Mouse (Mus musculus): ENCODE data around the gene Cenpn. TPM values are rescaled to one million over a fixed set of nuclear protein-coding genes. Genes with fewer than 3 reads are reported as not detected.

Cenpn gene
- total RNA-seq (2021): 1 to 10 TPM; 1.3 to 1.6 TPM

DNA sequence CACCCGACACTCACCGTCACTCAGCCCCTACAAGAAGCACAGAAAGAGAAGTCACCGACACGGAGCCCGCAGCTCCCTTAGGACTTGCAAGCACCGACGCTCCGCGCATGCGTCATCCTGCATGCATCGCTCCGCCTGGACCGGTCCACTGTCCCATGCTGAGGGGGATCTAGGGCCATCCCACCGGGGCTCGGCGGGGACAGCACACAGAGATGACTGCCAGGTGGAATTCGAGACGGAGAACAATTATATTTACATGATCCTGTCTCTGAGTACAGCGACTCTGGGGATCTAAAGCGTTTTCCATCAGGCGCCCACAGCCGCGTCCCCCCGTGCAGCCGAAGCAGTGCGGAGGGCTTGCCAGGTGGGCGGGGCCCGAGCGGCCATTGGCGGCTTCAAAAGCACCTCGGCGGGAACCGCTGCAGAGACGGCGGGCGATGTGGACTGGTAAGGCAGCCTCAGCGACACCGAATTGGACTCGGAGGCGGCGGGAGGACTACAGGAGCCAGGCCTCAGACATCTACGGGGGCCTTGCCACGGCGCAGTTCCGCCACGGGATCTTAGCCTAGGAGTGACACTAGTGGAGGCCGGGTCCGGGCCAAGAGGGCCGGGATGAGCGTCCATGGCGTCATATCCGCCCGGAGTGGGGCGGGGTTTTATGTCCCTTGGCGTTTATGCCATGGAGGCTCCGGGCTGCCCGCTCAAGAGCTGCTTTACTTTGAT is at the start of gene Cenpn, which contains the start of gene Cmc2:
TSS of gene Cenpn (plus strand) at position 394 of the 723 bp plus-strand sequence.
TSS of gene Cmc2 (minus strand) at position 119 of the 723 bp plus-strand sequence.
- DNase-seq (ENCODE audit: low spot score in 2 of 2): peak; percentile 90 to 91
- intact Hi-C loops (cut with DNase I): loop anchor here (2.0 to 5.0 kb wide), 2 partner anchors 57 to 71 kb away; partner anchors contain the start of genes 1700030J22Rik and Gcsh

GRCm38 (mm10) chr8:116872761-116873342 is 48.7 kb upstream of the Cenpn start:
- intact Hi-C loops (cut with DNase I): loop anchor here (2.0 kb wide), 2 partner anchors 254 to 392 kb away; no protein-coding TSS in a partner anchor
- peak in 1 of 2 experiments; percentile 45 for DNase-seq (ENCODE audit: low spot score in 2 of 2)

- intact Hi-C loops (cut with DNase I): loop anchor here (2.0 kb wide), 2 partner anchors 255 to 393 kb away; no protein-coding TSS in a partner anchor
- DNase-seq (ENCODE audit: low spot score in 2 of 2): no peak
Observed at GRCm38 (mm10) chr8:116873586-116873985, 47.9 kb upstream of the Cenpn start.

GRCm38 (mm10) chr8:116873986-116874385 is 47.5 kb upstream of the Cenpn start:
- DNase-seq (ENCODE audit: low spot score in 2 of 2): peak in 1 of 2 experiments; percentile 22
- intact Hi-C loops (cut with DNase I): loop anchor here (2.0 kb wide), 2 partner anchors 255 to 393 kb away; no protein-coding TSS in a partner anchor

- no peak for DNase-seq (ENCODE audit: low spot score in 2 of 2)
- intact Hi-C loops (cut with DNase I): no loop called here
Observed at GRCm38 (mm10) chr8:116875798-116876450, 45.6 kb upstream of the Cenpn start.

DNA sequence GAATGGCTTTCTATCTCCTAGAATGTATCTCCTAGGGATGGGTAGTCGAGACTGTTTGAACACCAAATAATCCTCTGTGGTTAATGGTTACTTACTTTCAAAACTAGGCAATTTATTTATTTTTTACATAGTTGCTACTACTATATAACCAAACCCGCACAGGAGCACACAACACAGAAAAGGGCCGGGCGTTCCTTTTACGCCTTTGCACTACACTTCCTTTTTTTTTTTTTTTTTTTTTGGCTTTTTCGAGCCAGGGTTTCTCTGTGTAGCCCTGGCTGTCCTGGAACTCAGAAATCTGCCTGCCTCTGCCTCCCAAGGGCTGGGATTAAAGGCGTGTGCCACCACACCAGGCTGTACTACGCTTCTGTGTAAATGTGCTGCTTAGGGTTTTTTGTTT is 40.1 kb upstream of the Cenpn start:
- intact Hi-C loops (cut with DNase I): no loop called here
- DNase-seq (ENCODE audit: low spot score in 2 of 2): no peak

DNA sequence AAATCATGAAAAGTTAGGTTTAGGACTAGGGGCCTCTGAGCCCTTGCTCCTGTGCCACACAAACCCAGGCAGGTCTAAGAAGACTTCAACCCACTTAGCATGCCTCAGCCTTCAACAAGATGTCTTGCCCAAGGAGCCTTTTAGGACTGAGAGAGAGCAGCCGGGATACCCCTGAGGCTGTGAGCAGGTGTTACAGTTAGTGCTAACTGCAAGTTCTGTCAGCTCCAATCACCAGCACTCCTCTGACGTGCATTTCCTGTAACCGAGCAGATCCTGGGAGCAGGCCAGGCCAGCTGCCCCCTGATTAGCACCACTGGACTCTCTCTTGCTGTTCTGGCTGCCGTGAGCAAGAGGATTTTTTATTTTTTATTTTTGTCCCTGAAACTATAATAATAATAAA is 33.7 kb upstream of the Cenpn start:
- DNase-seq (ENCODE audit: low spot score in 2 of 2): no peak
- intact Hi-C loops (cut with DNase I): no loop called here

DNA sequence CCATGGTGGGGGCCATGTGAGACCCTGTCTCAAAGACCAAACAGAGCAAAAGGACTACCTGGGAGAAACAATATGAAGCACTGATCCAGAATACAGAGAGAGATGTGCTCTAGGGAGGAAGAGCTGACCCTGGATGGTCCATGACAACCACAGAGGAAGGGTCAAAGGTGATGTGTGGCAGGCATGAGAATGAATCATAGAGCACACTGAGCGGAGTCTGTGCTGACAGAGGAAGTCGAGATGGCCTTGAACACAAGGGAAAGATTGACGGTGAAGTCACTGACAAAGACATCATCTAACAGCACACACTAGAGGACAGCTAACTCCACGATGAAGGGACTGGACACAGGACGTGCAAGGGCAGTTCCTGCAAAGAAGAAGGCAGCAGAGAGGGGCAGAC is 30.1 kb upstream of the Cenpn start:
- DNase-seq (ENCODE audit: low spot score in 2 of 2): no peak
- intact Hi-C loops (cut with DNase I): no loop called here

DNA sequence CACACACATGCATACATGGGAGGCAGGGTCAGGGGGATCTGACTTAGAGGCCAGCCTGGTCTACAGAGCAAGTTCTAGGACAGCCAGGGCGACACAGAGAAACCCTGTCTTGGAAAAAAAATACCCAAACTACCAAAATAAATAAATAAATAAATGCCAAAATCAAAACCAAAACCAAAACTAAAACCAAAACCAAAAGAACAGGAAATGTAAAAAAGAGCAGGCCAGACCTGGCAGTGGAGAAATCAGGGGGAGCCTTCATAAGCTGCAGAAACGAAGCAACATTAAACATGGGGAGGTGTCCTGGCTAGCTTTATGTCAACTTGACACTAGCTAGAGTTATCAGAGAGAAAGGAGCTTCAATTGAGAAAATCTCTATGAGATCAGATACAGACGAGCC is 29.4 kb upstream of the Cenpn start:
- intact Hi-C loops (cut with DNase I): no loop called here
- DNase-seq (ENCODE audit: low spot score in 2 of 2): no peak

DNA sequence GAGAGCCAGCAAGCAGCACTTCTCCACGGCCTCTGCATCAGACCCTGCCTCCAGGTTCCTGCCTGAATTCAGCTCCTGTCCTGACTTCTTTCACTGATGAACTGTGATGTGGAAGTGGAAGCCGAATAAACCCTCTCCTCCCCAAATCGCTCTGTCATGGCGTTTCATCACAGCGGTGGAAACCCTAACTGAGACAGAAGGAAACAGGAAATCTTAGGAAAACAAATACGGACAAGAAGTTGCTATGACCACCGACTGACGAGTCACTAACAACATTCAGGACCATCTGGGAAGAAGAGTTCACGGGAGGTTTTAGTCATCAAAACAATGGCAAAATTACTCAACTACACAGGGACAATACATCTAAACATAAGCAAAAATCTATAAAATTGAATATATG is 28.9 kb upstream of the Cenpn start:
- intact Hi-C loops (cut with DNase I): no loop called here
- DNase-seq (ENCODE audit: low spot score in 2 of 2): no peak

DNA sequence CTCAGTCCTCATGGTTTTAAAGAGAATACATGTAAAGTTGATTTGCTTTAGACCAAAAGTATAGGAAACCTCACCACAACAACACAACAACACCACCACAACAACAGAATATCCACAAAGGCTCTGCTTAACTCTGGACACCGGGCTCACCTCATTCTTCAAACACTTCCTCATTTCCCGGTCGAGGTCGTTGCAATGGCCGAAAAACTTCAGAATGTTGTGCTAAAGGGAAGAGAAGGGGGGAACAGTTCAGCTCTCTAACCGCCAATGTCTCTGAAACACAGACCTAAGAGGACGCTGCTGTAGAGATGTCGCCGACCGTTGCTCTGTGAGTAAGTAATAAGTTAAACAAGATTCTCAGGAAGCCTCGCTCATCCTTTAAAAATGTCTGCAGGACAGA is 27.6 kb upstream of the Cenpn start:
- intact Hi-C loops (cut with DNase I): no loop called here
- DNase-seq (ENCODE audit: low spot score in 2 of 2): no peak

- intact Hi-C loops (cut with DNase I): no loop called here
- DNase-seq (ENCODE audit: low spot score in 2 of 2): no peak
Observed at GRCm38 (mm10) chr8:116895521-116895920, 26.0 kb upstream of the Cenpn start.

- intact Hi-C loops (cut with DNase I): no loop called here
- DNase-seq (ENCODE audit: low spot score in 2 of 2): no peak
Observed at GRCm38 (mm10) chr8:116904736-116905135, 16.8 kb upstream of the Cenpn start.

- no peak for DNase-seq (ENCODE audit: low spot score in 2 of 2)
- intact Hi-C loops (cut with DNase I): no loop called here
Observed at GRCm38 (mm10) chr8:116905252-116905651, 16.3 kb upstream of the Cenpn start.

- DNase-seq (ENCODE audit: low spot score in 2 of 2): no peak
- intact Hi-C loops (cut with DNase I): no loop called here
Observed at GRCm38 (mm10) chr8:116905836-116906235, 15.7 kb upstream of the Cenpn start.

- intact Hi-C loops (cut with DNase I): loop anchor here (5.0 kb wide), 1 partner anchor 71 kb away; the partner anchor contains the start of gene Gcsh
- no peak for DNase-seq (ENCODE audit: low spot score in 2 of 2)
Observed at GRCm38 (mm10) chr8:116921005-116921336, 559 bp upstream of the Cenpn start.

- no peak for DNase-seq (ENCODE audit: low spot score in 2 of 2)
- intact Hi-C loops (cut with DNase I): loop anchor here (2.0 to 5.0 kb wide), 2 partner anchors 57 to 70 kb away; partner anchors contain the start of genes 1700030J22Rik and Gcsh
Observed at GRCm38 (mm10) chr8:116922060-116922757, 679 bp downstream of the Cenpn start.

GRCm38 (mm10) chr8:116923526-116923925 is 2.0 kb downstream of the Cenpn start:
- intact Hi-C loops (cut with DNase I): loop anchor here (2.0 to 5.0 kb wide), 2 partner anchors 55 to 69 kb away; partner anchors contain the start of genes 1700030J22Rik and Gcsh
- no peak for DNase-seq (ENCODE audit: low spot score in 2 of 2)

DNA sequence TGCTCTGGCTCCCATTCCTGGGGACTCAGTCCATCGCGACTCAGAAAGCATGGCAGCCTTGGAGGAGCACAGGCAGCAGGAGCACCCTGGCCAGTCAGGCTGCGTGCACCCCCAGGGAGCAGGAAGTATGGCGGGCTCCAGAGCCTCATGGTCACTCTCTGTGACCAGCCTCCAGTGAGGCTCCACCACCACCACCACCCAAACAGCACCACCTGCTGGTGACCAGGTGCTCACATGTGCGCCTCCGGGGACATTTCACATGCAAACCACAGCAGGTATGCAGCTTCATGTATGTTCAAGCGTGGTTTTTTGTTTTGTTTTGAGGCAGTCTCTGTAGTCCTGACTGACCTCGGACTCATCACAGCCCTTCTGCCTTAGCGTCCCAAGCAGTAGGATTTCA is 6.3 kb downstream of the Cenpn start:
- intact Hi-C loops (cut with DNase I): no loop called here

GRCm38 (mm10) chr8:116928588-116928987 is 7.1 kb downstream of the Cenpn start:
- DNase-seq (ENCODE audit: low spot score in 2 of 2): no peak
- intact Hi-C loops (cut with DNase I): no loop called here

More for the DNA sequence above, 6.3 kb downstream of the Cenpn start:
- no peak for DNase-seq (ENCODE audit: low spot score in 2 of 2)

Measured in left cerebral cortex, postnatal 25 days (tissue).